Comparison of ENCODE assay signal across 12 mouse cellular contexts in genomic region chr7:135861409-135861805, GRCm38 (mm10).
DNase-seq lines count a peak whose midpoint lies in the region; ATAC-seq and TF ChIP-seq lines count a peak whose summit lies in the region.
"Had no signal": no experiment of that assay in that cellular context is flagged by ENCODE, and none has a peak within 500 bp of the region (broad histone marks: within the 10 kb centered on the region; RNA-seq: fewer than 3 reads in every experiment).

No protein-coding gene starts in this region.

- no peak for ATAC-seq in forebrain, embryonic 14.5 days
- ATAC-seq in forebrain, embryonic 13.5 days, result no peak
- no peak for ATAC-seq in embryonic facial prominence, embryonic 12.5 days (ENCODE audit: insufficient number of reproducible peaks, insufficient read depth, low FRiP score, low TSS enrichment)
- peak; percentile 26; the same call in 1 of the 2 replicates for ATAC-seq in kidney, embryonic 15.5 days (replicated peaks; ENCODE audit: low FRiP score)
- ATAC-seq in liver, postnatal 0 days, result no peak
- ATAC-seq: hindbrain, postnatal 0 days had no signal

- TF ChIP-seq CTCF in liver, postnatal 0 days (IDR thresholded peaks at IDR 0.05; ENCODE audit: low read depth), result no peak

- no peak overlapping the region for H3K4me2 ChIP-seq in forebrain, embryonic 14.5 days (ENCODE audit: low read length)
- no peak overlapping the region for H3K4me2 ChIP-seq in forebrain, embryonic 13.5 days
- peak overlapping the region; percentile 14; the same call in 1 of the 2 replicates for H3K4me2 ChIP-seq in embryonic facial prominence, embryonic 12.5 days (replicated peaks)
- peak overlapping the region; percentile 34; the same call in 1 of the 2 replicates for H3K4me2 ChIP-seq in kidney, embryonic 15.5 days
- no peak overlapping the region for H3K4me2 ChIP-seq in liver, postnatal 0 days (ENCODE audit: low read depth, low read length)
- H3K4me2 ChIP-seq: forebrain, embryonic 12.5 days had no signal

- WGBS in forebrain, embryonic 14.5 days, result 78% methylated on average over 7 of the region's 7 CpGs
- WGBS in forebrain, embryonic 13.5 days, result 71% methylated on average over 7 of the region's 7 CpGs
- 21% methylated on average over 7 of the region's 7 CpGs for WGBS in embryonic facial prominence, embryonic 12.5 days
- 15% methylated on average over 7 of the region's 7 CpGs for WGBS in kidney, embryonic 15.5 days
- 74% methylated on average over 7 of the region's 7 CpGs for WGBS in liver, postnatal 0 days (ENCODE audit: insufficient replicate concordance)

- no peaks in the 10 kb centered on the region for H3K36me3 ChIP-seq in forebrain, embryonic 14.5 days (ENCODE audit: control insufficient read depth, insufficient read depth, low read length)
- H3K36me3 ChIP-seq in forebrain, embryonic 13.5 days (ENCODE audit: poor library complexity, severe bottlenecking), result no peaks in the 10 kb centered on the region
- H3K36me3 ChIP-seq in embryonic facial prominence, embryonic 12.5 days, result no peaks in the 10 kb centered on the region
- no peaks in the 10 kb centered on the region for H3K36me3 ChIP-seq in kidney, embryonic 15.5 days
- no peaks in the 10 kb centered on the region for H3K36me3 ChIP-seq in liver, postnatal 0 days (replicated peaks; ENCODE audit: insufficient read depth, low read length)
- H3K36me3 ChIP-seq: forebrain, embryonic 12.5 days had no signal

- H3K9me3 ChIP-seq in forebrain, embryonic 14.5 days (replicated peaks; ENCODE audit: control insufficient read depth, low read length), result no peaks in the 10 kb centered on the region
- H3K9me3 ChIP-seq in forebrain, embryonic 13.5 days (replicated peaks), result no peaks in the 10 kb centered on the region
- H3K9me3 ChIP-seq in embryonic facial prominence, embryonic 12.5 days, result no peaks in the 10 kb centered on the region
- H3K9me3 ChIP-seq in kidney, embryonic 15.5 days (replicated peaks), result no peaks in the 10 kb centered on the region
- H3K9me3 ChIP-seq in liver, postnatal 0 days (ENCODE audit: low read length), result no peaks in the 10 kb centered on the region
- H3K9me3 ChIP-seq: forebrain, embryonic 12.5 days had no signal

- DNase-seq in forebrain, embryonic 14.5 days (ENCODE audit: low spot score), result peak; percentile 16
- peak; percentile 63 for DNase-seq in mesoderm, embryonic 11.5 days (ENCODE audit: low read depth, low spot score)
- no peak for DNase-seq in left cerebral cortex, postnatal 25 days (ENCODE audit: low spot score in 2 of 2)
- DNase-seq in spleen, postnatal 14 days (ENCODE audit: low spot score in 2 of 2), result no peak
- DNase-seq in liver, postnatal 0 days, result no peak
- DNase-seq: cerebellum, adult 8-10 months; spleen, adult 18-20 months had no signal

- H3K27me3 ChIP-seq in forebrain, embryonic 14.5 days (replicated peaks; ENCODE audit: control insufficient read depth, insufficient read depth, low read length), result peaks cover 10% of the 10 kb centered on the region; the same call in 1 of the 2 replicates
- H3K27me3 ChIP-seq in forebrain, embryonic 13.5 days, result peaks cover 19% of the 10 kb centered on the region
- 0 out of 2 replicates have a peak, but pooled peaks cover 3% of the 10 kb centered on the region for H3K27me3 ChIP-seq in embryonic facial prominence, embryonic 12.5 days
- H3K27me3 ChIP-seq in kidney, embryonic 15.5 days, result no peaks in the 10 kb centered on the region
- no peaks in the 10 kb centered on the region for H3K27me3 ChIP-seq in liver, postnatal 0 days (ENCODE audit: insufficient read depth, low read length)

- H3K4me1 ChIP-seq in forebrain, embryonic 14.5 days (ENCODE audit: control insufficient read depth, insufficient read depth, low read length), result peaks cover 2% of the 10 kb centered on the region; the same call in 1 of the 2 replicates
- peaks cover 14% of the 10 kb centered on the region for H3K4me1 ChIP-seq in forebrain, embryonic 13.5 days
- H3K4me1 ChIP-seq in embryonic facial prominence, embryonic 12.5 days, result peaks cover 46% of the 10 kb centered on the region
- peaks cover 50% of the 10 kb centered on the region for H3K4me1 ChIP-seq in kidney, embryonic 15.5 days
- no peaks in the 10 kb centered on the region for H3K4me1 ChIP-seq in liver, postnatal 0 days (ENCODE audit: insufficient read depth)

- TF ChIP-seq EP300 in liver, postnatal 0 days (IDR thresholded peaks at IDR 0.05; ENCODE audit: low read depth), result no peak

- no peak overlapping the region for H3K4me3 ChIP-seq in forebrain, embryonic 14.5 days (ENCODE audit: low read depth, low read length)
- H3K4me3 ChIP-seq in forebrain, embryonic 13.5 days, result no peak overlapping the region
- H3K4me3 ChIP-seq in embryonic facial prominence, embryonic 12.5 days, result no peak overlapping the region
- H3K4me3 ChIP-seq in kidney, embryonic 15.5 days (replicated peaks), result no peak overlapping the region
- H3K4me3 ChIP-seq in liver, postnatal 0 days (ENCODE audit: low read depth, low read length), result no peak overlapping the region
- H3K4me3 ChIP-seq: forebrain, embryonic 12.5 days had no signal

- intact Hi-C loops in left cerebral cortex, postnatal 25 days (cut with DNase I), result no loop called here

- H3K9ac ChIP-seq in forebrain, embryonic 14.5 days (ENCODE audit: low read length), result no peak overlapping the region
- no peak overlapping the region for H3K9ac ChIP-seq in forebrain, embryonic 13.5 days
- no peak overlapping the region for H3K9ac ChIP-seq in embryonic facial prominence, embryonic 12.5 days
- H3K9ac ChIP-seq in kidney, embryonic 15.5 days, result no peak overlapping the region
- H3K9ac ChIP-seq in liver, postnatal 0 days (replicated peaks), result no peak overlapping the region
- H3K9ac ChIP-seq: forebrain, embryonic 12.5 days had no signal

- no peak overlapping the region for H3K27ac ChIP-seq in forebrain, embryonic 14.5 days (ENCODE audit: low read depth, low read length)
- no peak overlapping the region for H3K27ac ChIP-seq in forebrain, embryonic 13.5 days
- peak overlapping the region; percentile 80 for H3K27ac ChIP-seq in embryonic facial prominence, embryonic 12.5 days
- peak overlapping the region; percentile 84 for H3K27ac ChIP-seq in kidney, embryonic 15.5 days
- no peak overlapping the region for H3K27ac ChIP-seq in liver, postnatal 0 days (ENCODE audit: low read depth)
- H3K27ac ChIP-seq: forebrain, embryonic 12.5 days; hindbrain, postnatal 0 days had no signal

Comparison
In these comparisons a context has a peak if more than half of its experiments do, and no peak if none do; other contexts are left out.
1. DNase-seq: peak in forebrain, embryonic 14.5 days (single experiment) and mesoderm, embryonic 11.5 days (single experiment); none in left cerebral cortex, postnatal 25 days (0 of 2), spleen, postnatal 14 days (0 of 2) and liver, postnatal 0 days (single experiment).
2. H3K27ac ChIP-seq: peak in embryonic facial prominence, embryonic 12.5 days (single experiment) and kidney, embryonic 15.5 days (single experiment); none in forebrain, embryonic 14.5 days (single experiment), forebrain, embryonic 13.5 days (single experiment) and liver, postnatal 0 days (single experiment).
3. H3K4me2 ChIP-seq: peak in embryonic facial prominence, embryonic 12.5 days (single experiment) and kidney, embryonic 15.5 days (single experiment); none in forebrain, embryonic 14.5 days (single experiment), forebrain, embryonic 13.5 days (single experiment) and liver, postnatal 0 days (single experiment).